Mouse (Mus musculus): ENCODE measurements at regions not wholly inside any gene's neighbourhood (a gene's known extent, or its start where the extent isn't known, plus 50 kb on each side); places are given as distances from the start of the nearest gene placed in this dataset.

DNA sequence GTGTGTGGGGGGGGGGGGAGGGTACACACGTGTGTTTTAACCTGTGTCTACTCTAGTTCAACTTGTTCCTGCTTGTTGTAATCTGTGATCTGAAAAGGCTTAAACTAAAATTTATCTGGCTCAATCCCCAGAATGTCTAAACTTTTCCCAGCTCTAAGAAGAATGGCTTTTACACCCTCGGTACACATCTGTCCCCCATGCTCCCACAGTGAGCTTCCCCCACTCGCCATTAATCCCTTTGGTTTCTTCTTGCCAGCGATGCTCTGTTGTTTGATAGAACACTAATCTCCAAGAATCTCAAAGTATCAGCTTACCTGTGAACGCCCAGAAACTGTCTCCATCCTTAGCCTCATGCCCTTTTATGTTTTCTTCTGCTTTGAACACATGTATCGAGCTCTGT lies 260.6 kb downstream of the Epha4 start:
- TF ChIP-seq CTCF (IDR thresholded peaks at IDR 0.05; ENCODE audit: control insufficient read depth, insufficient read depth, insufficient read length) (no peak), MYOG (IDR thresholded peaks at IDR 0.05; ENCODE audit: control insufficient read depth, extremely low read depth, insufficient read length) (no peak)

Data from C2C12 (cell line).